Mouse (Mus musculus): ENCODE data around the gene Sgms1. TPM values are rescaled to one million over a fixed set of nuclear protein-coding genes. Genes with fewer than 3 reads are reported as not detected.
"Not testable (repeated sequence)": the region's sequence is repeated elsewhere in the genome, so short reads cannot be mapped to it uniquely, and the experiment has no call there.

Sgms1 gene
- total RNA-seq, 2 experiments from 2014 or later, result 47.5 to 59.8 TPM

DNA sequence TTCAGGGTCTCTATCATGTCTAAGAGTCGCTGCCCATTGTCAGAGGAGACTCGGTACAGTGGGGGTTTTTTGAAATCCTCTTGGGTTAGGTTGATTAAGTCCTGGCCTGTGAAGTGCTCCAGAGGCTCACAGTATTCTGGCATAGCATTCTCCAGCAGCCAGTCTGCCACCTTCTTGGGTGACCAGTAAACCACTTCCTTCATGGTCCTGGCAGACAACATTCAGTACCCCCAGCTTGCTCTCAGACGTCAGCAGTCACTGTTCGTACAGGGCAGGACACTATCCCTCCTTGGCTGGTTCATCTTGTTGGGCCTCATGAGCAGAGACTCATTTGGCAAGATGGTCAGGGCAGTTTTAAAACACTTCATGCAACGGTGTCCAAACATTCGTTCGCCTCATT lies 229.6 kb downstream of the Sgms1 start:
- DNase-seq (ENCODE audit: low spot score in 2 of 2), result no peak

DNA sequence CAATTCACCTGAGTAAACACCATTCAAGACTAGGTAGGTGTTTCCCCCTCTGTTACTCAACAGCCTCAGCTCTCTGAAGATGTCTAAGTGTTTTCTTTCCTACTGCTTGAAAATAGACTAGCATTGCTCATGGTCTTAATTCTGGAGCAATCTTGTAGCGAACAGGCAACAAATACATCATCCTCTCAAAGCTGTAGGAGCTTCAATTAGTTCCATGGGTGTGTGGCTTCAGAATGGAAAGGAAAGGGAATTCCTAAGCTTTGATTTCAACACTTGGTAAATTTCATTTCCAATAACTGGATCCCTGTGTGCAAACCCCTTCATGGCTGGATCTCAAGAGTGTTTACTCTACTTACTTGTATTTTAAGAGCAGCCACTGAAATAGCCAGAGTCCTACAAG lies 230.3 kb downstream of the Sgms1 start:
- DNase-seq (ENCODE audit: low spot score in 2 of 2), result no peak

DNA sequence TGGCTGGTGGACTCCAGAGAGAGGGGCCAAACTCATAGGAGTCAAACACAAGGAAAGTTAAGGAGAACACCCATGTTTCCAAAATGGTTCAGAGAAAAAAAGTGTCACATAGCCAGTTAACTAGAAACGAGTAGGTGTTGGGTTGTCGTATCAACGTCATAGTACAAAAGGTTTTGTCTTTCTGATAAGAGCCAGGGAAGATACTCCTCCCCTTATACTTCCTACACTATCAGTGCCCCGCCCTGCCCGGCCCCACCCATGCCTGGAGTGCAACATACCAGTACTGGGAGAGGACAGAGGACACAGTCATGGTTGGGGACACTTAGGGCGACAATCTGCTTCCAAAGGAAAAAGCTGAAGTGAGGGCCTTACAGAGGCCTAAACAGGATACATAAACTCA lies 232.5 kb downstream of the Sgms1 start:
- no peak for DNase-seq (ENCODE audit: low spot score in 2 of 2)

- no peak for DNase-seq (ENCODE audit: low spot score in 2 of 2)
These were observed 237.0 kb downstream of the Sgms1 start for GRCm38 (mm10) chr19:32152529-32152928.

GRCm38 (mm10) chr19:32148710-32149109 lies 240.8 kb downstream of the Sgms1 start:
- DNase-seq (ENCODE audit: low spot score in 2 of 2), result no peak

DNA sequence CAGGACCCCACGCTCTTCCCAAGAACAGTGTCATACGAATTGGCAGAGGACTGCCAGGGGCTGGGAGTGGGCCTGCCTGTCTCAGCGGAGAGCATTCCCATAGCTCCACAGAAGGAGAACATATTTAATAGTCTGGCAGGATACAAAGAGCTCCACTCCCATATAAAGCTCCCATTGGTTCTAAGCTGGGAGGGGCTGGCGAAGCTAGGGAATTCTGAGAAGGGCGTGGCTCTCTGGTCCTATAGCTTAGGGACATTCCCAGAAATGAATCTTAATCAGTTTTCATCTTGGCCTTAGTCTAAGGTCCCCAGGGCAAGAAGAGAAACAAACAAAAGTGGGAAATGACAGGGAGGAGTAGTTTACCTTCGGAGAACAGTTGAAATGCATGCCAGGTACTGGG lies 247.1 kb downstream of the Sgms1 start:
- DNase-seq (ENCODE audit: low spot score in 2 of 2), result no peak

DNA sequence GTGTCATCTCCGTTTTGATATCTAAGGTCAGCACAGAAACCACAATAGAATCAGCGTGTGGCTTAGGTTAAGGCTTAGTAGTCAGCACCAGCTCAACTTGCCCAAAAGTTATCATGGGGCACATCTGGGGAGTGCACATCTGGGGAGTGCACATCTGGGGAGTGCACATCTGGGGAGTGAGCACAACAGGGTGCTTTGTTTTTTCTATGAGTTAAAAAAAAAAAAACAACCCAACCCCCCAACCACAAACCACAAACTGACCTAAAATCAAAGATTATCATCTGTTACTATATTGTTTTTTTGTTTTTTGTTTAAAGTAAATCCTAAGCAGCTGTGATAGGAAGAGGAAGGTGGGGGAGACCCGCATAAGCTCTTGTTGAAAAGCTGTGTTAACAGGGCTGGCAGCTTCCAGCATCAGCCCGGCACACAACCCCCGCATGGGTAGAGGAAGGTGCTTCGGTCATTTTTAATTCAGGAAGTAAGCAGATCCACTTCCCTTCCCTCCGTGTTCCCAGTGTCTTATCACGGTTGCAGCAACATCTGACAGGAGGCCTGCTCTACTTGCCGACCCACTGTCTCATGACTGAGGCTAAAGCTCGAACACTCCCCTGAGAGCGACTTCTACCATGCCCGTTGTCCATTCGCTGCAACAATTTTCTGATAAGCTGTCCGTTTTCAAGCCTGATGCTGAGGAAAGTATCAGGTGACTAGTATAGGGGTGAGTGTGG lies 251.0 kb downstream of the Sgms1 start:
- DNase-seq (ENCODE audit: low spot score in 2 of 2), result no peak

DNA sequence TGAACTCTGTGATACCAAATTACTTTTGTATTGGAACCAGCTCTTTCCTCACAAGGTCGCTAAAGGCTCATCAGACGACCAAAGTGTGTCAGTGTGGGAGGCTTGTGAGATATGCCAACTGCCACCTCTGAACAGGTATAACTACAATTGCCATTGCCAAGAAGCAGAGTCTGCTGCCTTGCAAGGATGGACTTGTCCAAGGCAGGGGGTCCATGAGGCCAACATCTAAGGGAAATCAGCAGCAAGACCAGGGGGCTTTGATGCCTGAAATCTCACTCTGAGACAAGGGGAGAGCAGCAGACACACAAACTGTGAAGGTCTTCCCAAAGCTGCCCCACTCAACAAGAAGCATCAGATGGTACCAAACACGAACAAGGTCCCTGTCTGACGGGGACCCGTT lies 251.6 kb downstream of the Sgms1 start:
- DNase-seq (ENCODE audit: low spot score in 2 of 2), result no peak

GRCm38 (mm10) chr19:32136888-32137625 lies 252.5 kb downstream of the Sgms1 start:
- DNase-seq (ENCODE audit: low spot score in 2 of 2), result peak in 1 of 2 experiments; percentile 39

- not testable (repeated sequence) for DNase-seq (ENCODE audit: low spot score in 2 of 2)
These were observed 257.6 kb downstream of the Sgms1 start for GRCm38 (mm10) chr19:32131707-32132488.

- no peak for DNase-seq (ENCODE audit: low spot score in 2 of 2)
These were observed 260.2 kb downstream of the Sgms1 start for GRCm38 (mm10) chr19:32129281-32129680.

DNA sequence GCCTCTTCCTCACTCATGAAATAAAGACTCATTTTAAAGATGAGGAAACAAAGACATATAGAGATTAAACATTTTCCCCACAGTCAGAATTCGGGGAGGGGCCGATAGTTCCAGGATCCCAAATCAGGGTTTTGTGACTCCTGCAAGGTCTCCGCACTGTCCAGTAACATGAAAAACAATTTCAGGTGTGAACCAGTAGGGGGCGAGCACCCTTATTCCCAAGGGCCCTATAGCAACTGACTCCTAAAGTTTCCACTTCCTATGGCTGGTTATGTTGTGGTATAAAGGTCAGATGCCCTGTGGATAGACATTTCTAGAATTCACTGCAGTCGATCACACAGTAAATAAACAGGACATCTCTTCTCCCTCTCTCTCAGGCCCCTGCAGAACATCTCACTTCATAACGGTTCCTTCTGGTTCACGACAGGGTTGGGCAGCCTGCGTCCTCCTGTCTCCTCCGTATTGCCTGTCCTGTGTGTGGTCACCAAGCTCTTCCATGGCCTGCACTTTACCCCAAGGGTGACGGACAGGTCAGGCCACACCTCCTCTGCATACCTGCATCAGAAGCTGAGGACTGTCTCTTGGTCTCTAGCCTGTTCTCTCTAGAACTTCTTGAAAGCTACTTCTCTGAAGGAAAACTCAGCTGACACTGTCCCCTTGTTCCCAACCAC lies 262.2 kb downstream of the Sgms1 start:
- peak in 1 of 2 experiments; percentile 19 for DNase-seq (ENCODE audit: low spot score in 2 of 2)

- DNase-seq (ENCODE audit: low spot score in 2 of 2), result no peak
These were observed 265.4 kb downstream of the Sgms1 start for GRCm38 (mm10) chr19:32124155-32124554.

GRCm38 (mm10) chr19:32123196-32123595 lies 266.3 kb downstream of the Sgms1 start:
- peak; percentile 50 to 82 for DNase-seq (ENCODE audit: low spot score in 2 of 2)

DNA sequence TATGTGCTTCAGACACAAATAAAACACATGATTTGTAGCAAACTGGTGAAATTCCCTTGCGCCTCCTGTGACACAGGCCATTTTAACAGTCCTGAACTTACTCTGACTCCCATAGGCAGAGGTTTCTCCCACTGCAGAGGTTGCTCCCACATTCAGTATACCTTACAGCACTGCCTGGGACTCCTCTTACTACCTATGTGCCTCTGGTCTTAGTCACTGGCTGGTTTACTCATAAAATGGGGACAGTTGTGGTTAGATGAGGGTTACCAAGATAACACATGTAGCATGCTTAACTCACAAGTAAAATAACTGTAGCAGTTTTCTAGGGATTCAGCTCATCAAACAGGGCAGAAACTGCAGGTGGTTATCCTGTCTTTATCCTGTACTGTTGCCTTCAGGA lies 268.7 kb downstream of the Sgms1 start:
- DNase-seq (ENCODE audit: low spot score in 2 of 2), result no peak

GRCm38 (mm10) chr19:32119666-32120065 lies 269.8 kb downstream of the Sgms1 start:
- DNase-seq (ENCODE audit: low spot score in 2 of 2), result no peak

- DNase-seq (ENCODE audit: low spot score in 2 of 2), result no peak
These were observed 271.0 kb downstream of the Sgms1 start for GRCm38 (mm10) chr19:32118496-32118895.

DNA sequence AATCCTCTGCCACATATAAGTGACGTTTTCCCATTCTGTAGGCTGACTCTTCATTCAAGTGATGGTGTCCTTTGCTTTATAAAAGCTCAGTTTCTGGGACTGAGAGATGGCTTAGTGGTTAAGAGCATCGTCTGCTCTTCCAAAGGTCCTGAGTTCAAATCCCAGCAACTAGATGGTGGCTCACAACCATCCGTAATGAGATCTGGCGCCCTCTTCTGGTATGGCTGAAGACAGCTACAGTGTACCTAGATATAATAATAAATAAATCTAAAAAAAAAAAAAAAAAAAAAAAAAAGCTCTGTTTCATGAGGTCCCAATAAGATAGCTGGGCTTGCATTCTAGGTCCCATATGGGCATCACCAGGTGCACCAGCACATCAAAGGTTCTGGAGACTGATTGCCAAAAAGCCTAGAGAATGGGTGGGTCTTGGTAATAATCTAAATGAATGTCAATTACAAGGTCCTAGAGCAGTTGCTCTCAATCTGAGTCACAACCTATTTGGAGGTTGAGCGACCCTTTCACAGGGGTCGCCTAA lies 272.0 kb downstream of the Sgms1 start:
- DNase-seq (ENCODE audit: low spot score in 2 of 2), result no peak

DNA sequence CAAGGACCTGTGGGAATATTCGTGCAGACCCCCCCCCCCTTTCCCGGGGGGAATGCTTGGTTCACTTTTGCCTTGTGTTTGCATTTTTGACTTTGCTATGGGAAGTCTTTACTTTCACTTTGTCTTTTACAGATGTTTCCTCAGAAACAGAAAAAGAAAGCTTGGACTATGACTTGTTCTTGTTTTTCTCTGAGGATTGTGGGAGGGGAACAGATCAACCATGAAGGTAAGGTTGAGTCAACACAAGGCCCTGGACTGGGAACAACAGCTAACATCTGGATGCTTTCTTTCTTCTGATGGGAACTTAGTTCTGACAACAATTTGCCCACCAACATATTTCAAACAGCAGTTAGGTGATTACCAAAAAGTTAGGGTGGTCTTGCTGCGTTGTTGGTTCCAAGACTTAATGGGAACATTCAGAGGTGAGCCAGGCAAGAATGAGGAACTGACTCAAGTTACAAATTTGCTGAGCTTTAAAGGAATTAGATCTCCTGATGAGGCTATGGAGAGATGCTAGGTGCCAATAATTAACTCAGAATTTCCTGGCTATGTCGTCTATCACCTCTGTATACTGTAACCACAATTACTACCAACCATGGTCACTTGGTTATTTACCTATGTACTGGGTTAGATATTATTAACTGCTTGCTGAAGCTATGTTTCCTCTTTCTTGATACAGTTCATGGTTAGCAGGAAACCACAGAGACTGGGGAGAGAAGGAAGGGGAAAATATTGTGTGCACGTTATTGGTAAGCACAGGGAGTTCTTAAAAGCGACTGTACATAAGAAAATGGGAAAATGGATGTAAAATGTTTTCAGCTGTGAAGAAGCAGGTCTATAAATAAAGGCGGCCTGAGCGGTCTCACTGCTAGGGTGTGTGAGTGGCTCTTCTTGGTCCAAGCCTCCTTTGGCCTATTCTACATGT lies 277.4 kb downstream of the Sgms1 start:
- no peak for DNase-seq (ENCODE audit: low spot score in 2 of 2)

DNA sequence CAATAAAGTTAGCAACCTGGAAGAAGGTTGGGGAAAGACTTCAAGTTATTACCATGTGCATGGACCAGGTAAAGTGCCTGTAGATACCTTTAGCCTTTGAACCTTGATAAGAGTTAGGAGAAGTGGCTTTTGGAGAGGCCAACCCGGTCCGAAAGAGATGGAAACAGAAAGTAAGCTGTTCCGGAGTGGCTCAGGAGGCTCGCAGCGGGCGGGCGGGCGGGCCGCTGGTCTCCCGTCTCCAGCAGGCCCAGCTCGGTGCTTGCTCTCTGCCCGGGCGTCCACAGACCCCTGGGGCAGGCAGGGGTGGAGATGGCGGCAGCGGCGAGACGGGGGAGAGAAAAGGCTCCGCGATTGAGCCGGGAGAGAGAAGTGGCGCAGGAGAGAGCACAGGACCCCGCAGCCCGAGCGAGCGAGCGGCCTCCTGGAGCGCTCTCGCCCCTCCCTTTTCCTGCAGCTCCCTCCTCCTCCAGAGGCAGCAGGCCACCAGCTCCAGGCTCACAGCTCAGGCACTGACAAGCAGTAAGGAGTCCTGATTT lies 281.7 kb downstream of the Sgms1 start, which contains the start of gene Asah2:
Asah2 (minus strand) TSS at position 441 of the 536 bp plus-strand sequence.
- DNase-seq (ENCODE audit: low spot score in 2 of 2), result peak; percentile 58 to 68
